Mouse (Mus musculus) kidney, adult 8-10 months (tissue): Measurements from ENCODE around the gene Lrp11.
"Not testable (repeated sequence)": the region's sequence is repeated elsewhere in the genome, so short reads cannot be mapped to it uniquely, and the experiment has no call there.

Source experiments
- DNase-seq, 2 experiments: peaks; one replicate each; pipeline ENCODE4 v3.0.0; 2022

Gene Lrp11

GRCm38 (mm10) chr10:7589592-7590233, at the start of gene Lrp11:
Gene Lrp11, plus strand, starts transcription at chr10:7589800.
- peak; percentile 86 to 91 for DNase-seq

- peak in 1 of 2 experiments; percentile 54 for DNase-seq
Observed at GRCm38 (mm10) chr10:7578002-7578401, 11.6 kb upstream of the Lrp11 start.

- no peak for DNase-seq
Observed at GRCm38 (mm10) chr10:7581401-7581800, 8.2 kb upstream of the Lrp11 start.

DNA sequence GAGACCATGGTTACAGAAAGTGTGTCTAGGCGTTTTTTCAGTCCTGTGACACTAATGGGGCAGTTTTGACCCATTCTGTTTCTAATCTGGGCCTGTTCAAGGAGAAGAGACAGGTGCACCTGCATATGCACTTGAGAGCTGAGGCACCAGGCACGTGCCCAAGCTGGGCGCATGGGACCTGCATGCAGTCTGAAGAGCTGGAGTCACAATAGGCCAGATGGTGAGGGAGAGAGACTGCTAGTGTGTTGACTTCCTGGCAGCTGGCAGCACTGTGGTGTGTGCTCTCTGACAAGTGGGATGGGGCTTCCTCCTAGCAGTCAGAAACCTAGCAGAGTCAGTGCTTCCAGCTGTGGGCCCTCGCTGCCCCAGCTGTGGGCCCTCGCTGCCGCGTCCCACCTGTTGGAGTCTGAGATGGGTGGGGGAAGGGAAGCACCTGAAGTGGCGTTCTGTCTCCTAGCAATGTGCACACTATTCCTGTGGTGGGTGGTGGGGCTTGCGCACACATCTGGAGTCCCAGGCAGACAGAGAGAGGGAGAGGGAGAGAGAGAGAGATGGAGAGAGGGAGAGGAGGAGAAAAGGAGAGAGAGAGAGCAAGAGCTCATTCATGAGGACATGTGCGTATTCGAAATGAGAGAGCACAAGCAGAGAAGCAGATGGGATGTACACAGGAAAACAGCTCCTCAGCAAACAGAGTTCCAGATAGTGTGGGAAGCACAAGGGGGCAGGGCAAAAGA, 7.3 kb upstream of the Lrp11 start:
- no peak for DNase-seq

GRCm38 (mm10) chr10:7582891-7583557, 6.6 kb upstream of the Lrp11 start:
- DNase-seq = peak in 1 of 2 experiments; percentile 21

- no peak for DNase-seq
Observed at GRCm38 (mm10) chr10:7586771-7587170, 2.8 kb upstream of the Lrp11 start.

GRCm38 (mm10) chr10:7590234-7590689, 662 bp downstream of the Lrp11 start:
- DNase-seq = no peak

DNA sequence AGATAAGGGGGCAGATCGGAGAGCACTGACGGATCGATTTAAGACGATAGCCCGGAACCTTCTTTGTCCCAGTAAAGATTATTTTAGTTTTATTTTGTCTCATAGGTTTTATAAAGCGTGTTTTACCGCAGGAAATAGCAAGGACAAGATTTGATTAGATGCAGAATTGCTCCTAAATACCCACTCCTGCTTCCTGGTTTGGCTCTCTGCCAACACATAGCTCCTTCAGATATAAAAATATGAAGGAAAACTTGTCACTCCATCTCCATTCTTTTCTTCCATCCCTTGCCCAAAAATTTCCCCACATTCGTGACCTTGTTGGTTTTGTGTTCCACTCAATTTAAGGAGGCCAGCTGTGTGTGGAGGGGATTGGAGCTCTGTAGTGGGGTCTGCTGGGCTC, 1.2 kb downstream of the Lrp11 start:
- no peak for DNase-seq

GRCm38 (mm10) chr10:7594797-7595196, 5.2 kb downstream of the Lrp11 start:
- no peak for DNase-seq

- DNase-seq = no peak
Observed at GRCm38 (mm10) chr10:7596251-7596650, 6.7 kb downstream of the Lrp11 start.

GRCm38 (mm10) chr10:7598177-7598576, 8.6 kb downstream of the Lrp11 start:
- DNase-seq = no peak

- DNase-seq = peak; percentile 46 to 83
Observed at GRCm38 (mm10) chr10:7600647-7601046, 11.0 kb downstream of the Lrp11 start.

- DNase-seq = no peak
Observed at GRCm38 (mm10) chr10:7605168-7605567, 15.6 kb downstream of the Lrp11 start.

- no peak for DNase-seq
Observed at GRCm38 (mm10) chr10:7606437-7606836, 16.8 kb downstream of the Lrp11 start.

DNA sequence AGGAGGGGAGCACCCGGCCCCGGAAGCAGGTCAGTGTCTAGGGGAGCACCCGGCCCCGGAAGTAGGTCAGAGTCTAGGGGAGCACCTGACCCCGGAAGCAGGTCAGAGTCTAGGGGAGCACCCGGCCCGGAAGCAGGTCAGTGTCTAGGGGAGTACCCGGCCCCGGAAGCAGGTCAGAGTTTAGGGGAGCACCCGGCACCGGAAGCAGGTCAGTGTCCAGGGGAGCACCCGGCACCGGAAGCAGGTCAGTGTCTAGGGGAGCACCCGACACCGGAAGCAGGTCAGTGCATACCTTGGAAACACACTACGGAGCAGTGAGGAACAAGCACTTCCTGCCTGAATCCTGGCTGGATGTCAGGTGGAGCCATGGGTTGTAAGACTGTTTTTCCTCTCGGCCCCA, 19.0 kb downstream of the Lrp11 start:
- no peak for DNase-seq

DNA sequence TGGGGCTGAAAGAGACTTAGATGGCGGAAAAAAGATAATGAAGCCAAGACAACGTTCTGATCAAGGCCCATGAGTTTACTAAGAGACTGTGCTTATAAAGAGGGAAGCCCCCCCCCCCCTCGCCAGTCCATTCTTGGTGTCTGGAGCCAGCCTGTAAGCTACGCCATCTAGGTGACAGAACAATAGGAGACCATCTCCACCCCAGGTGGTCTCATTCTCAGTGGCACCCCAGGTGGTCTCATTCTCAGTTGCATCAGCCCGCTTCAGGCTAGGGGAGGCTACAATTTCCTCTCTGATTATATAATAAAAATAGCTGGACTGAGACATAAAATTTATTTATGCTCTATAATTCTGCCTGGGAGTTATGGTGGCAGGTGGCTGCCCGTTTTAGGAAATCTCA, 22.0 kb downstream of the Lrp11 start:
- no peak for DNase-seq

DNA sequence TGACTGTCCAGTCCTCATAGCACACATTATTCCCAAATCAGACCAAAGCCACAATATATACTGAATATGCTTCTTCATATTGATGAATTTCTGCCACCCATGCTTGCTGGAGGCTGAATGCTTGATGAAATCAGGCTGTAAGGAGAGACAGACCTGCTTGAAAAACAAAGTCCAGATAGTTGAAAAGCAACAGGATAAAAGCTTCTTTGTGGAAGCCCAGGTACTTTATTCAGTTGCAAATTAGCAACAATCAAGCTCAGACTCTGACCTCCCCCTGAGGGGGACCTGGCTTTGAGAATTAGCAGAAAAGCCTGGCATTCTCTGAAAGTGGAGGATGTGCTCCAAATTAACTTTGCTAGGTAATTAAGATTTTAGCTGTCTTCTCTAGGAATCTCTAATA, 22.6 kb downstream of the Lrp11 start:
- not testable (repeated sequence) for DNase-seq

DNA sequence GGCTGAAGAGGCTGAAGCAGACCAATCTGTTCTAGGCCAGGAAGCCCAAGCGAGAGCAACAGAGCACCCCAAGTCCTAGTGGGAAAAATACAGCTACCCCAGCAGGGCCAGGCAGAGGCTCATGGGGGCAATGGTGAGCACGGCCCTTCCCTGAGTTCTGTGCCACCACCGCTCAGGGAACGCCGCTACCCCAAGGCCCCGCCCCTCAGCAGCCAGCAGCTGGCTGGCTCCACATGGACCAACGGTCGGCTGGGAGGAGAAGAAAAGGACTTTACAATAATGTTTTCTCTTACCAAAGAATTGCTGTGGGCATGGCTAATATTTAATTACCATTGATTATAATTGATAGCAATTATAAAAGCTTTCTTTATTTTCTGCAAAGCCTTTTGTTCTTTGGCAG, 25.2 kb downstream of the Lrp11 start:
- DNase-seq = no peak

- DNase-seq = not testable (repeated sequence)
Observed at GRCm38 (mm10) chr10:7617146-7617545, 27.5 kb downstream of the Lrp11 start.

DNA sequence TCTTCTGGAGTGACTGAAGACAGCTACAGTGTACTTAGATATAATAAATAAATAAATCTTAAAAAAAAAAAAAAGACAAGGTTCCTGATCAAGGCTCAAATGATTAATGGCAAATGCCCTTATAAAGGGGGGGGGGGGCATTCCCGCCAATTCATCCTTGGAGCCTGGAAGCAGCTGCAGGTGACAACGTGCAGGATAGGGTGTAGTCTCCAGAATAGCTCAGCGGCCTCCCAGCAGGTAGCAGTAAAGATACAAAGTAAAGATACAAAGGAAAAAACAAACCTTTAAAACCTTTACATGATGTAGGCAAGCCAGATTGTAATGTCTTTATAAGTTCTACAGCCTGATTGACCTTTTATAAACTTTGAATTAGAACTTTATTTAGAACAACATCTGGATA, 28.0 kb downstream of the Lrp11 start:
- not testable (repeated sequence) for DNase-seq

- DNase-seq = no peak
Observed at GRCm38 (mm10) chr10:7619821-7620241, 30.2 kb downstream of the Lrp11 start.

DNA sequence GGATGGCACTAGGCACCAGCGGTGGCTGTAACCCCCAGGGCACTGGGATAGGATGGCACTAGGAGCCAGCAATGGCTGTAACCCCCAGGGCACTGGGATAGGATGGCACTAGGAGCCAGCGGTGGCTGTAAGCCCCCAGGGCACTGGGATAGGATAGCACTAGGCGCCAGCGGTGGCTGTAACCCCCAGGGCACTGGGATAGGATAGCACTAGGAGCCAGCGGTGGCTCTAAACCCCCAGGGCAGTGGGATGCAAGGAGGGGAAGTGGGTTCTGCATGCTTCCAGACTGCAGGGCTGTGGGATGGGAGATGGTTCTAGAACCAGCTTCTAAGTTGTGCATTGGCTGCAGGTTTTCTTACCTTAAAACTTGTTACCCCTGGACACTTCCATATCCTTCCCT, 31.1 kb downstream of the Lrp11 start:
- no peak for DNase-seq

- DNase-seq = no peak
Observed at GRCm38 (mm10) chr10:7622378-7622777, 32.8 kb downstream of the Lrp11 start.
